Mouse (Mus musculus): ENCODE measurements around the gene Zfp831.

- no peak for TF ChIP-seq CTCF (IDR thresholded peaks at IDR 0.05; ENCODE audit: low read depth, low read length)
- TF ChIP-seq POLR2AphosphoS5 (IDR thresholded peaks at IDR 0.05; ENCODE audit: insufficient replicate concordance, low read depth, low read length) = no peak
- no peak for TF ChIP-seq TAL1 (conservative IDR thresholded peaks at IDR 0.05; ENCODE audit: low read depth, low read length)
- no peak for TF ChIP-seq GATA1 (IDR thresholded peaks at IDR 0.05; ENCODE audit: borderline replicate concordance, low read length)
- TF ChIP-seq GATA2 (IDR thresholded peaks at IDR 0.05; ENCODE audit: borderline replicate concordance, low read depth, low read length) = no peak
Measured at GRCm38 (mm10) chr2:174717857-174718256, 74.5 kb downstream of the Zfp831 start.

All from G1E (cell line).